Mouse (Mus musculus) limb, embryonic 13.5 days (tissue): ENCODE data around the gene Gm27027. TPM values are rescaled to one million over a fixed set of nuclear protein-coding genes. Genes with fewer than 3 reads are reported as not detected.

Source experiments
- ATAC-seq: fragments of 200-750 bp; cut with Nextera tagmentation; 2 replicates; pipeline ENCODE4 v1.8.0; 2017; ENCODE audit warnings: low read depth, moderate number of reproducible peaks, moderate TSS enrichment; ENCODE audit not compliant: low FRiP score
- H3K27ac ChIP-seq: fragments of 300-500 bp; sonication (generic); 2 replicates; pipeline ENCODE4 v1.5.1; 2015; ENCODE audit warnings: inconsistent platforms, mild to moderate bottlenecking, moderate library complexity
- H3K27me3 ChIP-seq: fragments of 300-500 bp; sonication (generic); 2 replicates; pipeline ENCODE4 v1.6.1; 2015; ENCODE audit warnings: mild to moderate bottlenecking, inconsistent platforms
- H3K36me3 ChIP-seq: fragments of 300-500 bp; sonication (generic); 2 replicates; pipeline ENCODE4 v1.6.1; 2015; ENCODE audit warnings: inconsistent platforms, mild to moderate bottlenecking, moderate library complexity
- H3K4me1 ChIP-seq: fragments of 300-500 bp; sonication (generic); 2 replicates; pipeline ENCODE4 v1.6.1; 2015; ENCODE audit warnings: inconsistent platforms
- H3K4me2 ChIP-seq: fragments of 300-500 bp; sonication (generic); replicated peaks from 2 replicates; pipeline ENCODE4 v1.6.1; 2015; ENCODE audit warnings: inconsistent platforms, mild to moderate bottlenecking, moderate library complexity
- H3K4me3 ChIP-seq: fragments of 300-500 bp; sonication (generic); 2 replicates; pipeline ENCODE4 v1.5.1; 2015; ENCODE audit warnings: moderate library complexity, mild to moderate bottlenecking, inconsistent platforms
- H3K9ac ChIP-seq: fragments of 300-500 bp; sonication (generic); 2 replicates; pipeline ENCODE4 v1.6.1; 2015; ENCODE audit warnings: mild to moderate bottlenecking, inconsistent platforms
- H3K9me3 ChIP-seq: fragments of 300-500 bp; sonication (generic); 2 replicates; pipeline ENCODE4 v1.6.1; 2016; ENCODE audit warnings: inconsistent platforms
- WGBS: fragments of 180-500 bp; shearing (Covaris S2); methylation state at CpG from one replicate; pipeline ENCODE4 v1.1.7; 2015; 5-methylcytosine and 5-hydroxymethylcytosine counted together
- polyA plus RNA-seq: library from polyadenylated mRNA; unstranded; fragments of >200 nt; fragmentation: Nextera tagmentation; extraction: Ambion mirVana; gene quantifications from 2 replicates; pipeline ENCODE4 v1.2.1, GENCODE M21; 2015

The Gm27027 gene
- polyA plus RNA-seq, 1 experiment from 2014 or later: not detected

DNA sequence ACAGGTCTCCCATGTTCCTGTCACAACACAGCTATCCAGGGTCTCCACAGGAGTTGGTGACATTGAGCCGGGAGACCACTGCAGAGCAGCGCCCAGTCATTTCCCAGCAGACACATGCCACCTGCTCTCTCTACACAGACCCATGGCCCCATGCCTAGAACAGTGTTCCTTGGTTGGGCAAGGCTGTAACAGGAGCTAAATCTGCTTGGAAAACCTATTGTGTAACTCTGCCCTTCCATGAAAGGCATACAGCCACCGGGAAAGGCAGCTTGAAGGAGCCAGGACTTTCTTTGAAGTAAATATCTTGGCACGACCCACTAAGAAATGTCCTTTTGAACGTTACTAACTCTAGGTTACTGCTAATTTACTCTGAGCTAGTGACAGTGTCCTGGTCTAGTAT is 86.4 kb downstream of the Gm27027 start:
- no peak overlapping the region for H3K27ac ChIP-seq
- no peak overlapping the region for H3K4me2 ChIP-seq
- no peak overlapping the region for H3K4me3 ChIP-seq
- no peaks in the 10 kb centered on the region for H3K36me3 ChIP-seq
- no peak overlapping the region for H3K9ac ChIP-seq
- no peaks in the 10 kb centered on the region for H3K9me3 ChIP-seq
- 72% methylated on average over 5 of the region's 5 CpGs for WGBS
- no peak for ATAC-seq
- peaks cover 6% of the 10 kb centered on the region for H3K4me1 ChIP-seq
- 0 out of 2 replicates have a peak, but pooled peaks cover 4% of the 10 kb centered on the region for H3K27me3 ChIP-seq

DNA sequence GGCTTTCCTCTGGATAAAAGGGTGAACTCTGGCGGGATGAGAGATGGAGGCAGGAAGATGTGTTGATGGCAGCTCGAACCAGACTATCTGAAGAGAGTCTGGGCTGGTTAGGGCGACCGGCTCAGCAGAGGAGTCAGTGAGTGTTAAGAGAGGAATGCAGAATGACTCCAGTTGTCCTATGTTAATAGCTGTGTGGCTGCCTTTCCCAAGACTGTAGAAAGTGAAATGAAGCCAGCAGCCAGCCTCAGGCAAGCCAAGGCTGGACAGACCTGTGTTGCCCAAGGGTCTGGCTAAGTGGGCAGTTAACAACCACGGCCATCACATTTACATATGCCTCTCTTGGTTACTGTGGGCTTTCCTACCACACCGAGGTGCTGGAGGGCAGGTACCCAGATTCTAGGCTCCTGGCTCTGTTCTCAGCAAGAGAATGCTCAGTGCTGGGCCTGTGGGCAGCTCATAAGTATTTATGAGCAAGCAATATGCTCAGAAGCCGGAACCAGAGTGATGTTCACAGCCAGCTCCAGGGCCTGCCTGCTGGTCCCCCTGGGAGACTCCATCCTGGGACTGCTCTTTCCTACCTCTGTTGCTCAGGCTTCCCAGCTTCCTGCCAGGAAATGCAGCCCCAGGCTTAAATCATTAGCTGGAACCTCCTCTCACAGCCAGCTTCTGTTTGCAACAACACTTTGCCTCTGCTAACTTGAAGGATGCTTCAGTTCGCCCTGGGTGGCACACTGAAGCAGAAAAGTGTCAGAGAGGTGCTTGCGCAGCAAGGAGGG is 88.4 kb downstream of the Gm27027 start:
- Histone ChIP-seq H3K4me1 (peaks cover 6% of the 10 kb centered on the region), H3K27ac (no peak overlapping the region)
- WGBS: 39% methylated on average over 9 of the region's 9 CpGs

More for the DNA sequence above, 88.4 kb downstream of the Gm27027 start:
- H3K9me3 ChIP-seq: no peaks in the 10 kb centered on the region
- no peak for ATAC-seq
- H3K36me3 ChIP-seq: no peaks in the 10 kb centered on the region
- H3K4me2 ChIP-seq: no peak overlapping the region
- H3K4me3 ChIP-seq: no peak overlapping the region
- no peak overlapping the region for H3K9ac ChIP-seq
- no peaks in the 10 kb centered on the region for H3K27me3 ChIP-seq

Other genes with a start within 250 kb of the Gm27027 start
- 104 and 106 TPM in 2 replicates for gene Ext2, start 173.8 kb downstream of the Gm27027 start, polyA plus RNA-seq
- 7.8 and 8.7 TPM in 2 replicates for gene Accs, start 146.4 kb downstream of the Gm27027 start, polyA plus RNA-seq
- not detected in 2 replicates for gene Accsl, start 127.2 kb downstream of the Gm27027 start, polyA plus RNA-seq
- 1.1 and 1.8 TPM in 2 replicates for gene Gm13889, start 39.2 kb downstream of the Gm27027 start, polyA plus RNA-seq
- gene Alkbh3, start 14.5 kb upstream of the Gm27027 start, polyA plus RNA-seq: 72.3 and 76.9 TPM in 2 replicates
- gene Hsd17b12, start 161.6 kb upstream of the Gm27027 start, polyA plus RNA-seq: 110 and 112 TPM in 2 replicates